Mouse (Mus musculus) brain, embryonic 14.5 days (tissue): ENCODE data around the gene Vapb.

ENCODE experiments used
- CTCF ChIP-seq: fragments of 200-500 bp; IDR thresholded peaks from 2 replicates; pipeline ENCODE4 v1.5.1; 2012; ENCODE audit warnings: inconsistent platforms, mild to moderate bottlenecking, moderate library complexity, borderline replicate concordance; ENCODE audit not compliant: insufficient read depth, insufficient read length; ENCODE audit errors: extremely low read depth
- POLR2A ChIP-seq: fragments of 200-500 bp; IDR thresholded peaks from 2 replicates; pipeline ENCODE4 v1.6.1; 2012; ENCODE audit warnings: mild to moderate bottlenecking, inconsistent platforms, borderline replicate concordance; ENCODE audit not compliant: poor library complexity, insufficient read depth, insufficient read length, severe bottlenecking; ENCODE audit errors: extremely low read depth

- no peak for TF ChIP-seq POLR2A
- no peak for TF ChIP-seq CTCF
These were observed 66.5 kb downstream of the Vapb start for GRCm38 (mm10) chr2:173803827-173804226.
